Mouse (Mus musculus): ENCODE measurements at regions not wholly inside any gene's neighbourhood (a gene's known extent, or its start where the extent isn't known, plus 50 kb on each side); places are given as distances from the start of the nearest gene placed in this dataset.
A peak's percentile ranks its signal among the peaks of the same experiment; 100 is the strongest.

DNA sequence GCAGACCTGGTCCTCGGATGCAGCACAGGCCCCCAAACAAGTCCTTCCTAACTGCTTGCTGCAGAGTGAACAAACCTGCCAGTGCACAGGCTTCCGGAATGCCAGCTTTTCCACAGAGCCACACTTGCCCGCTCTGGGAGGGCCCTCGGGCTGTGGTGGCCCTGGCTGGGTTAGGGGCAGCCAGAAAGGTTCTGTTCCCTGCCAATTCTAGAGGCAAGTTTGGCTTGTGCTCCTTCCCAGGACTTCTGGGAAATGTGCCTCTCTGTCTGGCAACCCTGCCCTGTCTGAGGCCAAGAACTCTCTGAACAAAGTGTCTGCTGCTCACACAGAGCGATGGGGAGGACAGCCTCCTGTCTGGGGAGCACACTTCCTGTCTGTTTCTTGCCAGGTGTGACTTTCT, 66.4 kb downstream of the Xrcc2 start:
- no peak overlapping the region for H3K27ac ChIP-seq
- DNase-seq (ENCODE audit: low read depth in 3 of 3, low spot score in 3 of 3), result no peak
- H3K4me2 ChIP-seq (ENCODE audit: low read depth), result no peak overlapping the region
- H3K9ac ChIP-seq (replicated peaks), result no peak overlapping the region
- no peaks in the 10 kb centered on the region for H3K9me3 ChIP-seq (ENCODE audit: control insufficient read depth, low read length)
- no peak for TF ChIP-seq EP300 (IDR thresholded peaks at IDR 0.05; ENCODE audit: low read depth)
- no peak for TF ChIP-seq CTCF (IDR thresholded peaks at IDR 0.05; ENCODE audit: low read depth)
- ATAC-seq (ENCODE audit: insufficient read depth), result no peak
- H3K4me3 ChIP-seq (ENCODE audit: insufficient read depth in 1 of 2, low read depth in 2 of 2, low read length in 2 of 2), result no peak overlapping the region
- no peaks in the 10 kb centered on the region for H3K4me1 ChIP-seq (replicated peaks; ENCODE audit: control insufficient read depth in 2 of 2, insufficient read depth in 2 of 2, low read length in 1 of 2)
- H3K27me3 ChIP-seq (ENCODE audit: control insufficient read depth, insufficient read depth, low read length), result no peaks in the 10 kb centered on the region
- H3K36me3 ChIP-seq (replicated peaks; ENCODE audit: control insufficient read depth, insufficient read depth, low read depth), result no peaks in the 10 kb centered on the region
- WGBS (ENCODE audit: insufficient replicate concordance), result 74% methylated on average over 5 of the region's 5 CpGs

DNA sequence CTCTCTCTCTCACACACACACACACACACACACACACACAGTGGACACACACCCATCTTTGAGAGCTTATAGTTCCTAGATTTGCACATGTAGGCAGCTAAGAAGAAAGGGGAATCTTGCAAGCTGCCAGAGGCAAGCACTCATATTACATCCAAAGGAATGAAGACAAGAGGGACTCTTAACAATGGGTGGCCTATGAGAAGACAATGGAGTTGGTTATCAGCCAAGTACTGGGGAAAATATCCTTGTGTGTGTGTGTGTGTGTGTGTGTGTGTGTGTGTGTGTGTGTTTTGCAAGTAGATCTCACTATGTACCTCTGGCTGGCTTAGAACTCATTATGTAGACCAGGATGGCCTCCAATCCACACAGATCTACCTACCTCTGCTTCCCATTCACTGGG, 67.5 kb downstream of the Xrcc2 start:
- Histone ChIP-seq H3K4me1 (replicated peaks; ENCODE audit: control insufficient read depth in 2 of 2, insufficient read depth in 2 of 2, low read length in 1 of 2) (no peaks in the 10 kb centered on the region), H3K9me3 (ENCODE audit: control insufficient read depth, low read length) (no peaks in the 10 kb centered on the region)

DNA sequence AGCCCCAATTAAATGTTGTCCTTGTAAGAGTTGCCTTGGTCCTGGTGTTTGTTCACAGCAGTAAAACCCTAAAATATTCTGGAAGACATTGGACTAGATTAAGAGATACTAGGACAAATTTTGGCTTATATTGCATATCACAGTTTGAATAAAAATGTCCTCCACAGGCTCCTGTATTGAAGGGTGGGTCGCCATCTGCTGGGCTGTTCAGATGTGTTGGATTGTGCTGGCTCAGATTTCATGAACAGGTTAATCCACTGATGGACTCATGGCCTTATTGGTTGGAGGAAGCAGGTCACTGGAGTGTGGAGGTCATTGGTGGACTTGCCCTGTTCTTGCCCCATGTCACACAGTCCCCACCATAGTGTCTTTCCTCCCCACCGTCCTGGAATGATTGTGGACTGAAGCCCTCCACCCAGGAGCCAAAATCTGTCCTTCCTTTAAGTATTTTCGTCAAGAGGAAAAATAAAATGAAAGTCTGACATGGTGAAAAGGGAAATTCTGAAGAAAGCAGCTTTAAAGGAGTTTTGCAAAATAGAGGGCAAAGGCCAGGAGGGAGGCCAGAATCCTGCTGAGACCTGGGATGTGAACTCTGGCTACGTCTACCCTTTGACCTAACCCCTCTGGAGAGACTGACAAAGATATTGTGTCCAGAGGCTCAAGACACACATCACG, 72.6 kb downstream of the Xrcc2 start:
- 48% methylated on average over 5 of the region's 5 CpGs for WGBS (ENCODE audit: insufficient replicate concordance)
- TF ChIP-seq CTCF (IDR thresholded peaks at IDR 0.05; ENCODE audit: low read depth) (no peak), EP300 (IDR thresholded peaks at IDR 0.05; ENCODE audit: low read depth) (no peak)
- H3K4me2 ChIP-seq (ENCODE audit: low read depth), result no peak overlapping the region
- DNase-seq (ENCODE audit: low read depth in 3 of 3, low spot score in 3 of 3) (no peak), ATAC-seq (ENCODE audit: insufficient read depth) (no peak)
- no peak overlapping the region for H3K9ac ChIP-seq (replicated peaks)
- no peaks in the 10 kb centered on the region for H3K36me3 ChIP-seq (replicated peaks; ENCODE audit: control insufficient read depth, insufficient read depth, low read depth)
- no peak overlapping the region for H3K4me3 ChIP-seq (ENCODE audit: insufficient read depth in 1 of 2, low read depth in 2 of 2, low read length in 2 of 2)
- no peaks in the 10 kb centered on the region for H3K9me3 ChIP-seq (ENCODE audit: control insufficient read depth, low read length)
- H3K4me1 ChIP-seq (replicated peaks; ENCODE audit: control insufficient read depth in 2 of 2, insufficient read depth in 2 of 2, low read length in 1 of 2), result no peaks in the 10 kb centered on the region
- H3K27ac ChIP-seq, result no peak overlapping the region
- H3K27me3 ChIP-seq (ENCODE audit: control insufficient read depth, insufficient read depth, low read length), result no peaks in the 10 kb centered on the region

More for the DNA sequence above, 67.5 kb downstream of the Xrcc2 start:
- Histone ChIP-seq H3K4me2 (ENCODE audit: low read depth) (no peak overlapping the region), H3K9ac (replicated peaks) (no peak overlapping the region), H3K36me3 (replicated peaks; ENCODE audit: control insufficient read depth, insufficient read depth, low read depth) (no peaks in the 10 kb centered on the region), H3K4me3 (ENCODE audit: insufficient read depth in 1 of 2, low read depth in 2 of 2, low read length in 2 of 2) (no peak overlapping the region), H3K27ac (no peak overlapping the region), H3K27me3 (ENCODE audit: control insufficient read depth, insufficient read depth, low read length) (no peaks in the 10 kb centered on the region)
- DNase-seq (ENCODE audit: low read depth in 3 of 3, low spot score in 3 of 3), result no peak
- ATAC-seq (ENCODE audit: insufficient read depth), result no peak
- TF ChIP-seq CTCF (IDR thresholded peaks at IDR 0.05; ENCODE audit: low read depth) (no peak), EP300 (IDR thresholded peaks at IDR 0.05; ENCODE audit: low read depth) (no peak)

DNA sequence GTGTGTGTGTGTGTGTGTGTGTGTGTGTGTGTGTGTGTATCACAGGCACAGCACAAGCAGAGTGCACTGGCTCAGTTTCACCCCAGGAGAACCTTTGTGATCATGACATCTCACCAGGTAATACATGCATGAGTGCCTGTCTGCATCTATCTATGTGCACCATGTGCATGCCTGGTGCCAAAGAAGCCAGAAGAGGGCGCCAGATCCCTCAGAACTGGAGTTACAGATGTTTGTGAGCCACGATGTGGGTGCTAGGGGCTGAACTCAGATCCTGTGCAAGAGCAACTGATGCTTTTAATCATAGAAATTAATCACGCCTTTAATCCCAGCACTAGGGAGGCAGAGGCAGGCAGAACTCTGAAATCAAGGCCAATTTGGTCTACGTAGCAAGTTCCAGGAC, 75.9 kb downstream of the Xrcc2 start:
- WGBS (ENCODE audit: insufficient replicate concordance), result 58% methylated on average over 4 of the region's 4 CpGs
- TF ChIP-seq EP300 (IDR thresholded peaks at IDR 0.05; ENCODE audit: low read depth), result no peak
- peak; percentile 37 for TF ChIP-seq CTCF (IDR thresholded peaks at IDR 0.05; ENCODE audit: low read depth)
- Histone ChIP-seq H3K36me3 (replicated peaks; ENCODE audit: control insufficient read depth, insufficient read depth, low read depth) (no peaks in the 10 kb centered on the region), H3K27ac (no peak overlapping the region), H3K9me3 (ENCODE audit: control insufficient read depth, low read length) (no peaks in the 10 kb centered on the region), H3K9ac (replicated peaks) (no peak overlapping the region), H3K27me3 (ENCODE audit: control insufficient read depth, insufficient read depth, low read length) (no peaks in the 10 kb centered on the region), H3K4me2 (ENCODE audit: low read depth) (no peak overlapping the region), H3K4me3 (ENCODE audit: insufficient read depth in 1 of 2, low read depth in 2 of 2, low read length in 2 of 2) (no peak overlapping the region), H3K4me1 (replicated peaks; ENCODE audit: control insufficient read depth in 2 of 2, insufficient read depth in 2 of 2, low read length in 1 of 2) (no peaks in the 10 kb centered on the region)
- no peak for DNase-seq (ENCODE audit: low read depth in 3 of 3, low spot score in 3 of 3)
- ATAC-seq (ENCODE audit: insufficient read depth), result no peak

DNA sequence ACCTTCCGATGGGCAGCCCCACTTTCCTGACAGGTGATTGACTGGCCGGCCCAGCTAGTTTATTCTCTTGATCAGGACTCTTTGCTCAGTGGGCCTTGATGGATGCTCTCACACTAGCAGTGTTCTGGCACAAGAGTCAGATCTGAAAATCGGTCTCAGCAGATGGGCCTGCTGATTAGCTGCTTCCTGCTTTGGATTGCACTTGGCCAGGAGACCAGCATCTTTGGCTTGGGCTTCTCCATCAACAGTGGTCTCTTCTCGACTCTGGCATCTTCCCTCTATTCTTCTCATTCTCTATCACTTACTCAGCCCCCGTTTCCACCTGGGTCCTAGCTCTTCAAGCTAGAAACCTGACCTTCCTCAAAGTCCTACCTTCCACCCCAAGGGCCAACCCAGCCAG, 77.1 kb downstream of the Xrcc2 start:
- Histone ChIP-seq H3K36me3 (replicated peaks; ENCODE audit: control insufficient read depth, insufficient read depth, low read depth) (no peaks in the 10 kb centered on the region), H3K4me3 (ENCODE audit: insufficient read depth in 1 of 2, low read depth in 2 of 2, low read length in 2 of 2) (no peak overlapping the region), H3K27me3 (ENCODE audit: control insufficient read depth, insufficient read depth, low read length) (no peaks in the 10 kb centered on the region), H3K27ac (no peak overlapping the region), H3K9me3 (ENCODE audit: control insufficient read depth, low read length) (no peaks in the 10 kb centered on the region), H3K4me2 (ENCODE audit: low read depth) (no peak overlapping the region), H3K4me1 (replicated peaks; ENCODE audit: control insufficient read depth in 2 of 2, insufficient read depth in 2 of 2, low read length in 1 of 2) (no peaks in the 10 kb centered on the region), H3K9ac (replicated peaks) (no peak overlapping the region)
- DNase-seq (ENCODE audit: low read depth in 3 of 3, low spot score in 3 of 3) (no peak), ATAC-seq (ENCODE audit: insufficient read depth) (no peak)
- 61% methylated on average over 5 of the region's 5 CpGs for WGBS (ENCODE audit: insufficient replicate concordance)
- TF ChIP-seq EP300 (IDR thresholded peaks at IDR 0.05; ENCODE audit: low read depth) (no peak), CTCF (IDR thresholded peaks at IDR 0.05; ENCODE audit: low read depth) (no peak)
